Mouse (Mus musculus): ENCODE results near the gene Selenbp1.
"Not testable (repeated sequence)": the region's sequence is repeated elsewhere in the genome, so short reads cannot be mapped to it uniquely, and the experiment has no call there.

The Selenbp1 gene

DNA sequence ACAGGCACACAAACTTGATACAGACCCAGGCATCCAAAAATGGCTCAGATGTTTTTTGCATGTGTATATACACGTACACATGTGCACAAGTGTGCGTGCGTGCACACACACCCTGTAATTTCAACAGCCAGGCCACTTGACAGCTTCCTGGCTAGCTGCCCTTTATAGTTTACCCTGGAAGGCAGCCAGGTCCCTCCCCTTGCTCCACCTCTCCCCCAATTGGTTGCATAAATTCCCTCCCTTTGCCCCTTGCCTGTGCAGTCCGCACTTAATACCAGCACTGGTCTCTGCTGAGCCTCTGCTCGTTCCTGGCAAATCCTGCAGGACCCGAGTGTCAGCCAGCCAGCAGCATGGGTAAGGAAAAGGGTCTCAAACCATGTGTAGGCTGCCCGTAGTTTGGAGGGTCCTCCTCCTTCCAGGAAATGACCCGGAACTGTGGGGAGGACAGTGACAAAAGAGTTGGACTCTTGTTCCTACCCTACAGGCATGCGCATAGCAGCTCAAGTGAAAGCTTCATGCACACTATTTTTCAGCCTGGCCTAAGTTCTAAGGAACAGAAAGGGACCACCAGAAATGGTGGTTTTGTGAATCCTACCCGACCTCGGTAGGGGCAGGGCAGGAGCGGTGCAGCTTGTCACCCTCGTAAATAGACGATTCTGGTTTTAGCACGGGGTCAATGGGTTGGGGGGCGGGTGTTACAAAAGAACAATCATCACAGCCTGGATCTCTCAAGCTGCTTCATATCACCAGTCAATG is at the start of gene Selenbp1:
Gene Selenbp1 (plus strand): TSS at position 248 of the 756 bp plus-strand sequence.
- peak; percentile 53 to 65 for DNase-seq (ENCODE audit: low read depth in 1 of 2, low spot score in 2 of 2)

DNA sequence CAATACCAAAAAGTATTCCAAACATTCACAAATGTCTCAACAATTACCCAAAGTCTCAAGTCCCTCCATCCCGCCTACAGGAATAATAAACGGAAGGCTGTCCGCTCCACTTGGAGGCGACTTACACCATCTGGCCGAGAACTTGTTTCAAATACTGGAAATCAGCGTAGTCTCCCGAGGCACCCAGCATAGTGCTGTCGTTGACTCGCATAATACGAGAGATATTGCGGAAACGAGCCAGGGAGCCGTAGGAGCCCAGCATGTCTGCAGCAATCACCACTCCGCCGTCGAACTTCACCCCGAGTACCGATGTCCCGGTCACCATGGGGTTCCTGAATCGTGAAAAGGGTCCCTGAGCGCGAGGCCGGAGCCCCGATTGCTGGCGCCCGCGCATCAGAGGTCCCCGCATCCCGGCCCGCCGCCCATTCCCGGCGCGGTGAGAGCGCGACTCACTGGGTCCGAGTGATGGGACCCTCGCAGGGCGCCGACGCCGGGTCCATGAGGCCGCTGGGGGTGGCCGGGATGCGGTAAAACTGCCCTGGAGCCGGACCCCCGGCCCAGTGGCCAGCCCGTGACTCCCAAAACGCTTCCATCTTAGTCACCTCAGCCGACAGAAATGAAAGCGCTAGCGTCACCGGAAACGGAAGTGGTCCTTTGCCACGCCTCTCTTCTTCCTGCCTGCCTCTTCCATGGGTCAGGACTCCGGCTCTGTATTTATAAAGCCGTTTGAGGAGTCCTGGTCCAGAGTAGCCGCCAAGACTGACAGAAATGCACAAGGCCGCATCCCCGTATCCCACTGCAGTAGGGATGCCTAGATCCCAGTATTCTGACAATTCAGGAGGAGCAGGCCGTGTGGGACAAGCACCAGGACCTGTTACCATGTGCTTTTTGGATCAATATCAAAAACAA is 46.3 kb upstream of the Selenbp1 start, which contains the start of gene Psmb4:
Gene Psmb4 (minus strand): TSS at position 646 of the 909 bp plus-strand sequence.
- peak; percentile 59 to 71 for DNase-seq (ENCODE audit: low read depth in 1 of 2, low spot score in 2 of 2)

DNA sequence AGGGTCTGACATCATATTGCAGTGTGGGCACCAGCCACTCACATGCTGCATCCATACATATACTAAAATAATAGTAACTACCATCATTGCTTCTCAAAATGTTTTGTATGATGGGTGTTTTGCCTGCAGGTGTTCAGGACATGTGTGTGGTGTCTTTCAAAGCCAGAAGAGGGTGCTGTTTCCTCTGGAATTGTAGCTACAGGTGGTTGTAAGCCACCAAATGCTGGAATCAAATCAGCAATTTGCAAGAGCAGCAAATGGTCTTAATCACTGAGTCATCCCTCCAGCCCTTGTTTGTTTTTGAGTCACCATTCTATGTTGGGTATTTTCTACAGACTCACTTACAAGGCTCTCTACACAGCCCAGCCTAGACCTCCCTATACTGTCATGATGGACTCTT is 44.3 kb upstream of the Selenbp1 start:
- DNase-seq (ENCODE audit: low read depth in 1 of 2, low spot score in 2 of 2) = no peak

DNA sequence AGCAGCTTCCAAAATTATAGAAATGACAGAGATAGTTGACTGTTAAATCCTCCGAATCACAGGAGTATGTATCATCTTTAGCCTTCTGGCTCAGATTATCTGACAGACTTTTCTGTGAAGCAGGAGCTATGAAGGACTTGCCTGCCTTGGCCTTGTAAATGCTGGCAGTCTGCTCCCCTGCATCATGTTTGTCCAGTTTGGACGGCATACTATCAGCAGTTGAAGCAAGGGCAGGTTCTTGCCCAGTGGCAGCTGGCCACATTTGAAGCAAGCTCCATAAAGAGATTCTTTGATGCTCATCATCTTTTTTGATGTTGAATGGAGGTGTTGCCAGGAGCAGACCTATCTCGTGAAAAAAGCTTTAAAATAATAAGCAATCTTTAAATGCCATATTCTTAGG is 38.8 kb upstream of the Selenbp1 start:
- no peak for DNase-seq (ENCODE audit: low read depth in 1 of 2, low spot score in 2 of 2)

DNA sequence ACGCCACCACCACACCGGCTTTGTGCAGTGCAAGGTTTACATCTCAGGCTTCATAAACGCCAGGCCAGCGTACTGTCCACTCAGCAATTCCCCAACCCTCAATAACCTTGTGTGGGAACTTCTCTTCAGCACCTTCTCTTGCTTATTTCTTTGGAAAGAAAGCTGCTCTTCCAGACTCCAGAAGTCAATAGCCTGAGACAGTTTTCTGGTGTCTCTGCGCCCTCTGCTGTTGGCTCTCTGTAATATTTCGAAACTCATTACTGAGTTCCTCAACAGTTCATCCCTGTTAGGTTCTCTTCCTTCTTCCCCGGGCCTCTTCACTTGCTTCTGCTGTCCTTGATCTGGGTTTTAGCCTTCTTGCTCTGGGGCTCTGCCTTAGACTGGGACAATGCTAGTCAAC is 30.1 kb upstream of the Selenbp1 start:
- DNase-seq (ENCODE audit: low read depth in 1 of 2, low spot score in 2 of 2) = peak in 1 of 2 experiments; percentile 33

DNA sequence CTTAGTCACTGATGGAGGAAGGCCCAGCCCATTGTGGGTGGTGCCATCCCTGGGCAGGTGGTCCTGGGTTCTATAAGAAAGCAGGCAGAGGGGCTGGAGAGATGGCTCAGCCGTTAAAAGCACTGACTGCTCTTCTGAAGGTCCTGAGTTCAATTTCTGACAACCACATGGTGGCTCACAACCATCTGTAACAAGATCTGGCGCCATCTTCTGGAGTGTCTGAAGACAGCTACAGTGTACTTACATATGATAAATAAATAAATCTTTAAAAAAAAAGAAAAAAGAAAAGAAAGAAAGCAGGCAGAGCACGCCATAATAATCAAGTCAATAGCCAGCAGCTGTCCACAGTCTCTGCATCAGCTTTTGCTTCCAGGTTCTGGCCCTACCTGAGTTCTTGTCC is 28.1 kb upstream of the Selenbp1 start:
- not testable (repeated sequence) for DNase-seq (ENCODE audit: low read depth in 1 of 2, low spot score in 2 of 2)

DNA sequence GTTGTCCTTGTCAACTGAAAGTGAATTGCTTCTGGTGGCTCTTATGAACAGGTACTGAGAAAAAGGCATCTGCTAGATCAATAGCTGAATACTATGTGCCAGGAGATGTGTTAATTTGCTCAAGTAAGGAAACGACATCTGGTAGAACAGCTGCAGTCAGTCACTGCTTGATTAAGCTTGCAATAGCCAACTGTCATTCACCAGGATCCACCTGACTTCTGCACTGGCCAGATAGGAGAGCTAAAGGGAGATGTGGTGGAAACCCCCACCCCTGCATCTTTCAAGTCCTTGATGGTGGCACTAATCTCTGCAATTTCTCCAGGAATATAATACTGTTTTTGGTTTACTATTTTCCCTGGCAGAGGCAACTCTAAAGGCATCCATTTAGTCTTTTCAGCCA is 26.4 kb upstream of the Selenbp1 start:
- no peak for DNase-seq (ENCODE audit: low read depth in 1 of 2, low spot score in 2 of 2)

DNA sequence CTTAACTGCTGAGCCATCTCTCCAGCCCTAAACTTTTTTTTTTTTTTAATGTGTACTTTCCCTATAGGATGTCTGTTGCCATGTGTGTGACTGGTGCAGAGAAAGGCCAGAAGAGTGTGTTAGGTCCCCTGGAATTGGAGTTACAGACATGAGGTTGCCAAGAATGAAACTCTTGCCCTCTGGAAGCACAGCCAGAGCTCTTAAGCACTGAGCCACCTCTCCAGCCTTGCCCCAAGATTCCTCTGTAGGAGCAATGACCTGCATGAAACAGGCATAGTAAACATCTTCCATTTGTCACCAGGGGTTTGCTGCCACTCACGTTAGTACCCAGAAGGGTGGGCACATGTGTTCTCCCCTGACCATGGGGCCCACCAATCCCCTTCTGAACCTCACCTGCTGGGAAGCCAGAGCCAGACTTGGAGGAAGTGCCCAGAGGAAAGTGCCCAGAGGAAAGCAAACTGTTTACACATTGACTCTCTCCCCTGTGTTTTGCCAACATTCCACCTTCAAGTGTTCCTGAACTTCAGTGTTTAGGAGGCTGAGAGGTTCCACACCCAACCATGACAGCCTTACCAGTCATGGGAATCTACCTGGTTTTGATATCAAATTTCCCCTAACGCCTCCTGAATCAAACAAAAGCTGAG is 21.7 kb upstream of the Selenbp1 start:
- DNase-seq (ENCODE audit: low read depth in 1 of 2, low spot score in 2 of 2) = no peak

DNA sequence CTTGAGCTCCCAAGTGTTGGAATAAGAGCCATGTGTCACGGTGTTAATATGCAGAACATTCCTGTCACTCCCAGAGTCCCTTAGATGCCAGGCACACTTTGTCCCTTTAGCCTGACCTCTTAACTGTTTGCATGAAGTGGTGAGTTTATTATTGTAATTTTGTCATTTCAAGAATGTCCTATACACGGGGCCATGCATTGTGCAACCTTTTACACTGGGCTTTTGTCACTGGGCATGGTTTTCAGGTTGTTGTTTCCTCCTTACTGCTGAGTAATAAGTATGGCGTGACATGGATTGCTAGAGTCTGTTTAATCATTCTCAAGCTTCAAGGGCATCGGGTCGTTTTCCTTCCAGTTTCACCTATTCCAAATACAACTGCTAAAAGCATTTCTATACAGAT is 19.1 kb upstream of the Selenbp1 start:
- DNase-seq (ENCODE audit: low read depth in 1 of 2, low spot score in 2 of 2) = no peak

DNA sequence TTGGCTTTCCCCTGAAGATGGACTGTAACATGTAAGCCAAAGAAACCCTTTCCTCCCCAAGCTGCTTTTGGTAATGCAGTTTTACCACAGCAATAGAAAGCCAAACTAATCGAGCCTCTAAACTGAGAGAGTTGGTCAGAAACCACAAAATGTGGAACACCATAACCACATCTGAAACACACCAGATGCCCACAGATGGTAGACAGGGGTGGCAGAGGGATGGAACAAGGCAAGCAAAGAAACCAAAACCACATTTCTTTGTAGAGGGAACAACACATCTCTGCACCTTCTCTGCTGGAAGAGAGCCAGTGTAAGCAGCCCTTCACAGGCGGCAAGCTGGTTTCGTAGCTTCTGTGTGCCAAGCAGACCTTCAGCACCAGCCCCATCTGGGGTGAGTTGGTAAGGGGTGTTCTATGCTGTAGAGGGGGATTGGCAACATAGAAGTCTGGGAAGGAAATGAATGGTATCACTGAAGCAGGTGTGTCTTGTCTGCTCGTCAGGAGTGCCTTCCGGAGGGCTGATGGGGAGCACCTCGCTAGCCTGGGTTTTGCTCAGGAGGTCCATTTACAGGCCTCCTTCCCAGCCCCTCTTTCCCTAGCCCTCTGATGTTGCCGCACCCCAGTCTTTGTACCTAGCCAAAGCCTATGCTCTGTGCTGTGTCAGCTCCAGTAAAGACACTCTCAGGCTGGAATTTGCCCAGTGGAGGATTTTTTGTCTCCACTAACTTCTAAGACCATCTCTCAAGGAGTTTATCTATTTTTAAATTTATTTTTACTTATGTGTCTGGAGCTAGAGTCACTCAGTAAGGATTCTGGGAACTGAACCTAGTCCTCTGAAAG is 16.7 kb upstream of the Selenbp1 start:
- no peak for DNase-seq (ENCODE audit: low read depth in 1 of 2, low spot score in 2 of 2)

DNA sequence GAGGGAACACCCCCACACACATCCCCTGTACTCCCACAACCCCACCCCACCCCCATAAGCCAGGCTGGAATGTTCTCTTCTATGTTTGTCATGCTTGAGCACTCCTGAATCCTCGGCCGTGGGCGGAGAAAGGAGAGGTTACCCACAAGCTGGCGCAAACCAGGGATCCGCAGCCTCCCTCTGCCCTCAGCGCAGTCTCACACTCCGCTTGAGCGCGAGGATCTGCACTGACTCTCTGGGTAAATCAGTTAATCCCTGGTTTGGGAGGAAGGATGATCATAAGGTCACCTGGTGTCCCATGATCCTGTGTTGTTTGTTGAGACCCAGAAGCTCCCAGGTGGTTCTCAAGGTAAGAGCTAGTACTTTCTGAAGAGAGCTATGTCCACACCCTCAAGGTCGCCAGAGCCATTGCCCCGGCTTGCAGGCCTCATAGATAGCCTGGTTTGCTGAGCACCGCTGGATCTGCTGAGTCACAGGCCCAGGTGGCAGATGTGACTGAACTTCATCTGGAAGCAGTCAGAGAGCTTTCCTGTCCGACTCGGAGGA is 15.0 kb upstream of the Selenbp1 start:
- DNase-seq (ENCODE audit: low read depth in 1 of 2, low spot score in 2 of 2) = no peak

DNA sequence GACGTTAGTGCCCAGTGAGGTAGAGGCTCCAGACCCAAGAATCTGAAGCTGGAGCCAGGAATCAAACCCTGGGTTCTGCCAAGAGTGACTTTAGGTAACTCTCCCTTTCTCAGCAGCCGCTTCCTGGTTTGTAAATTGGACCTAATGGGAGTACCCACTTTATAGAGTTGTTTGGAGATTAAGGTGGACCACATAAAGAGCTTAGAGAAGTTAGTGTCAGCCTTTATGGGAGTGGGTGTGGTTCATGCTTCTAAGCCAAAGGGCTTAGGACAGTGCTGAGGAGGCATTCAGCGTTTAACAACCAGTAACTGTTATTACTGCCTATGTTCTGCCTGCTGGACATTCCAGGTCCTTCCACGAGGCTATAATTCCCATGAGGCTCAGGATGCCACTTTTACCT is 14.0 kb upstream of the Selenbp1 start:
- DNase-seq (ENCODE audit: low read depth in 1 of 2, low spot score in 2 of 2) = no peak

DNA sequence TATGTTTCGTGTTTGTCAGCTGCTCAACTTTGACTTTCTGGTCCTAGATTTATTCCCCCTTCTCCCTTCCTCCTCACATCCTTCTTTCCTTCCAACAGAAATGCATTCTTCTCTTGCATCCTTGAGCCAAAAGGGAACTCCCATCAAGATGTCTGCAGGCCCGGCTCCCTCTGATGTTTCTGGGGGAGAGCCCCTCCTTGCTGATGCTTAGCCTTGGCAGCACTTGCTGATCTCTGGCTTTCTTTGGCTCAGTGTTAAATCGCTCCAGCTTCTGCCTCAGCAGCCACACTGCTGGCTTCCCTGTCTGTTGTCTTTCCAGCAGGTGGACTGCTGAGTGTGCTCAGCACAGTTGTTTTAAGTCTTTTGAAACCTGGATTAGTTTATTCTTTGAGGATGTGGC is 11.8 kb upstream of the Selenbp1 start:
- no peak for DNase-seq (ENCODE audit: low read depth in 1 of 2, low spot score in 2 of 2)

DNA sequence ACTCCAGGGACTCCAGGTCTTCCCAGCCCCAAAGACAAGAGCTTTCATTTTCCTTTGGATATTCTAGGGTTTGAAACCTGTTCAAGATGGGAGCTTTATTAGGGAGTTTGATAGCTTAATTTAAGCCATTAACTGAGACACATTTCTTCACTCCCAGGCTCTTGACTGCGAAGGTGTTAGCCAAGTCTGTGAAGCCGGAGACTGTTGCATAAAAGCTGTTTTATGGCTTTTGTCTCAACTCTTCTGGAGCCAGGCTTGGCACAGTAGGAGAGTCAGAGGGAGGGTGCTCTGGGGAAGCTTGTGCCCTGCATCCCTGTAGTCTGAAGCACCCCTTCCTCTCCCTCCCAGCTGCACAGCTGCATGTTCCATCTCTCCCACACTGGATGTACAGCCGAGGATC is 10.5 kb upstream of the Selenbp1 start:
- no peak for DNase-seq (ENCODE audit: low read depth in 1 of 2, low spot score in 2 of 2)

DNA sequence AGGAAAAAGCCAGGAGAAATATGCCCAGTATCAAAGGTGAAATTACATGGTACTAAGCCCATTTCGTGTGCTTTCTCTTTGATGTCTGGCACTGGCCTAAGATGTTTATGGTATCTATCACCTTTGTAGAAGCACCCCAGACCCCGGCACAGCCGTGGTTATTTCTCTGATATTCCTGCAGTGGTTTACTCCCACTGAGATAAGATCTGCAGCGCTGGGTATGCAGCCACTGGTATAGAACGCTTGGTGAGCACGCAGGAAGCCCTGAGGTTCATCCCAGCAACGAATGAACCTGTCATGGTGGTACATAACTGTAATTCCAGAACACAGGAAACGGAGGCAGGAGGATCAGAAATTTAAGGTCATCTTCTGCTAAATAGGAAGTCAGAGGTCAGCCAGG is 8.2 kb upstream of the Selenbp1 start:
- no peak for DNase-seq (ENCODE audit: low read depth in 1 of 2, low spot score in 2 of 2)

DNA sequence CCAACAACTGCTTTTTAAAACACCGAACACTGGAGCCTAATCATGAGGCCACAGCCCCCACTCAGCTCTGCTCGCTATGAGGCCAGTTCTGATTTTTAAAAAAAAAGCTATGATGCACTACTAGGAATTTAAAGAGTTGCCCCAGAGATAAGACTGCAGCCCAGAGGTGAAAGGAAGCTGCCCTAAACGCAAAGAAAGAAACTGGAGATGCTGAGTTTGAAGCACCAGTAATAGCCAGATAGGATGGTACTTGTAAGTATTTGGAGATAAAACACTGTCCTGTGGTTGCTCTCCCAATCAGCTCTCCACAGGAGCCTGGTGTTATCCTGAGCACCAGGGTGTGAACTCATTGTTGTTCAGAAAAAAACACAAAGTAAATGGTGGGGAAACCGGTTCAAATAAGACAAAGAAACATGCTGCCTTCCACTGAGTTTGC is 6.5 kb upstream of the Selenbp1 start:
- not testable (repeated sequence) for DNase-seq (ENCODE audit: low read depth in 1 of 2, low spot score in 2 of 2)

DNA sequence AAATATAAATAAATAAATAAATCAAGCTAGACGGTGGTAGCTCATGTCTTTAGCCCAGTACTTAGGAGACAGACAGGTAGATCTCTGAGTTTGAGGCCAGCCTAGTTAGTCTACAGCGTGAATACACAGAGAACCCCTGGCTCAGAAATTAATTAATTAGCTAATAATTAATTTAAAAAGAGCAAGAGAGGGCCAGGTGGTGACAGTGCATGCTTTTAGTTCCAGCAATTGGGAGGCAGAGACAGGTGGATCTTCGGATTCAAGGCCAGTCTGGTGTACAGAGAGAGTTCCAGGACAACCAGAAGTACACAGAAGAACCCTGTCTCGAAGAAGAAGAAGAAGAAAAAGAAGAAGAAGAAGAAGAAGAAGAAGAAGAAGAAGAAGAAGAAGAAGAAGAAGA is 3.9 kb upstream of the Selenbp1 start:
- DNase-seq (ENCODE audit: low read depth in 1 of 2, low spot score in 2 of 2) = not testable (repeated sequence)

DNA sequence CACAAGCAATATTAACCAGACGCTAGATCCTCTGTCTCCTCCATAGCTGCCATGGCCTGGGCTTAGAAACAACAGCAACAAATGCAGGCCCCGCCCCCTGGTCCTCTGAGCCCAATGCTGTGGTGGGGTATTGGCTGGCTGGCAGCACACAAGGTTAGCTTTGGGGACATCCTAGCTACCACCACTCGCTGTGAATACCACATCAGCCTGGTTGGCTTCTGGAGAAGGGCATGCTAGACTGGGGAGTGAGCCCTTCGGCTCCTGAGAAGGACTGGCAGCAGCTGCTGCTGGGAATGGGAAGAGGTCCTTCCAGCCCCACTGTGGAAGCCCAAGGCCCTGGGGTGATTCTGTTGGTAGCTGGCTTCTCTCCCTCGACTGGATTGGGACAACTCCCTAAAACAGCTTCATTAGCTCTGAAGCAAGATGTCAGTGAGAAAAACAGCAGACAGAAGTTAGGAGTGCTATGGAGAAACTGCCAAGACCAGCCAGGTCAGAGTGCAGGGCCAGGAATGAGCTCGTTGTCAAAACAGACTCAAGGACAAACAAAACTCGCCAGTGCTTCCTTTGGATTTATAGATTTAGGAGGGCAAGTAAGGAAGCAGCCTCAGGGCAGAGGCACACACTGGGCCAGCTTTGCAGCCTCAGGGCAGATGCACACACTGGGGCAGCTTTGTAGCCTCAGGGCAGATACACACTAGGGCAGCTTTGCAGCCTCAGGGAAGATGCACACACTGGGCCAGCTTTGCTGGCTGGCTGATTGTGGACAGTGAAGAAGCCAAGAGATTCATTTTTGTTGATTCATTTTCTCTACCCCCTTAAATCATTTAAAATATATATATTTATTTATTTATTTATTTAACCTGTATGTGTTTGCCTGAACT is 2.2 kb upstream of the Selenbp1 start:
- DNase-seq (ENCODE audit: low read depth in 1 of 2, low spot score in 2 of 2) = not testable (repeated sequence)

DNA sequence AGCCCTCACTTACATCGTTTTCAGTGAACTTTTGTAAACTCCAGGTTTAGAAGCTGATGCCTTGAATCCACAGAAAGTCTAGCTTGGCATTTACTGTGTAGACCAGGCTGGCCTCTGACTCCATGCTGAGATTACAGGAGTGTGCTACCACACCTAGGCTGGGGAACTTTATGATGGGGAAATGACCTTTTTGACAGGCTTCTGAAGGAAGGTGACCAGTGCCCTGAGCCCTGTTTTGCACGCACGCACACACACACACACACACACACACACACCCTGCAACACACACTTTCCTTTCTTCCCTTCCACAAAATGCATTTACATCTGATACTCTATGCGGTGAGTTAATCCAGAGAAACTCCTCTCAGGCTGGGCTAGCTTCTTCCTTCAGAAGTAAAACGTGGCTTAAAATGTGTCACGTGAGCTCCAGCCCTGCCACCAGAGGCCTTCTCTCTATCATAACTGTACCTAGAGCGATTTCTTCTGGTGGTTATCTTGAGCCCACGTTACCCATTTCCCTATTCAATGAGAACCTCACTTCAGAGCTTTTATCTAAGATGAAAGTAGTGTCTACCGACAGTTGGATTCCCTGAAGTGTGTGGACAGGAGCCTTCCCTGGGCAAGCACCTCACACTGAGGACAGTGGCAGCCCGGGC is 1.3 kb upstream of the Selenbp1 start:
- DNase-seq (ENCODE audit: low read depth in 1 of 2, low spot score in 2 of 2) = not testable (repeated sequence)

All from monocyte, adult 2 months (primary cell).